Comparison of ENCODE assay signal across 14 mouse cellular contexts in genomic region chr12:52939324-52939946, GRCm38 (mm10).
A peak's percentile ranks its signal among the peaks of the same experiment; 100 is the strongest.
DNase-seq lines count a peak whose midpoint lies in the region; ATAC-seq and TF ChIP-seq lines count a peak whose summit lies in the region.
"Had no signal": no experiment of that assay in that cellular context is flagged by ENCODE, and none has a peak within 500 bp of the region (broad histone marks: within the 10 kb centered on the region; RNA-seq: fewer than 3 reads in every experiment).

No protein-coding gene starts in this region.

- H3K36me3 ChIP-seq in neural tube, embryonic 13.5 days, result peaks cover 18% of the 10 kb centered on the region; the same call in 1 of the 2 replicates
- H3K36me3 ChIP-seq in limb, embryonic 13.5 days, result no peaks in the 10 kb centered on the region
- H3K36me3 ChIP-seq: G1E had no signal

- no peak for TF ChIP-seq CTCF in brain, embryonic 14.5 days (IDR thresholded peaks at IDR 0.05; ENCODE audit: borderline replicate concordance, extremely low read depth, insufficient read depth, insufficient read length)

- peaks cover 15% of the 10 kb centered on the region for H3K4me1 ChIP-seq in neural tube, embryonic 13.5 days (replicated peaks)
- H3K4me1 ChIP-seq in limb, embryonic 13.5 days, result peaks cover 13% of the 10 kb centered on the region; the same call in 1 of the 2 replicates
- H3K4me1 ChIP-seq: megakaryocyte, embryonic 14.5 days had no signal

- H3K4me3 ChIP-seq in neural tube, embryonic 13.5 days, result no peak overlapping the region
- no peak overlapping the region for H3K4me3 ChIP-seq in limb, embryonic 13.5 days
- H3K4me3 ChIP-seq: heart, embryonic 12.5 days; hindbrain, embryonic 10.5 days; megakaryocyte, embryonic 14.5 days had no signal

- DNase-seq in neural tube, embryonic 10.5 days (ENCODE audit: extremely low spot score, low spot score), result no peak
- DNase-seq in brain, embryonic 14.5 days (ENCODE audit: low read depth), result peak; percentile 17
- DNase-seq in thymus, postnatal 4 days, result peak; percentile 31
- no peak for DNase-seq in cerebellum, adult 11-12 months
- DNase-seq in lung, postnatal 10 days, result no peak
- DNase-seq: cerebellum, postnatal 14 days; kidney, adult 11 months; liver, postnatal 0 days had no signal

- no peak overlapping the region for H3K9ac ChIP-seq in neural tube, embryonic 13.5 days
- no peak overlapping the region for H3K9ac ChIP-seq in limb, embryonic 13.5 days
- H3K9ac ChIP-seq: heart, embryonic 12.5 days; liver, postnatal 0 days had no signal

- H3K27ac ChIP-seq in neural tube, embryonic 13.5 days (replicated peaks), result no peak overlapping the region
- no peak overlapping the region for H3K27ac ChIP-seq in limb, embryonic 13.5 days
- H3K27ac ChIP-seq: hindbrain, embryonic 10.5 days had no signal

- ATAC-seq in neural tube, embryonic 13.5 days (ENCODE audit: low read depth), result peak; percentile 61; the same call in 1 of the 2 replicates
- no peak for ATAC-seq in limb, embryonic 13.5 days (ENCODE audit: low FRiP score, low read depth)
- ATAC-seq: liver, postnatal 0 days had no signal

- H3K27me3 ChIP-seq in neural tube, embryonic 13.5 days, result no peaks in the 10 kb centered on the region
- H3K27me3 ChIP-seq in limb, embryonic 13.5 days, result no peaks in the 10 kb centered on the region
- H3K27me3 ChIP-seq: heart, embryonic 12.5 days; megakaryocyte, embryonic 14.5 days had no signal

- 73% methylated on average over 15 of the region's 15 CpGs for WGBS in neural tube, embryonic 13.5 days
- 35% methylated on average over 15 of the region's 15 CpGs for WGBS in limb, embryonic 13.5 days

- H3K9me3 ChIP-seq in neural tube, embryonic 13.5 days, result no peaks in the 10 kb centered on the region
- no peaks in the 10 kb centered on the region for H3K9me3 ChIP-seq in limb, embryonic 13.5 days
- H3K9me3 ChIP-seq: hindbrain, embryonic 10.5 days had no signal

- no peak for TF ChIP-seq POLR2A in brain, embryonic 14.5 days (IDR thresholded peaks at IDR 0.05; ENCODE audit: borderline replicate concordance, extremely low read depth, insufficient read depth, insufficient read length, poor library complexity, severe bottlenecking)

- no peak overlapping the region for H3K4me2 ChIP-seq in neural tube, embryonic 13.5 days
- peak overlapping the region; percentile 35 for H3K4me2 ChIP-seq in limb, embryonic 13.5 days (replicated peaks)
- H3K4me2 ChIP-seq: heart, embryonic 12.5 days had no signal

Comparison
In these comparisons a context has a peak if more than half of its experiments do, and no peak if none do; other contexts are left out.
1. DNase-seq: peak in brain, embryonic 14.5 days (single experiment) and thymus, postnatal 4 days (single experiment); none in neural tube, embryonic 10.5 days (single experiment), cerebellum, adult 11-12 months (single experiment) and lung, postnatal 10 days (single experiment).